Mouse (Mus musculus) hindbrain, embryonic 12.5 days (tissue): Measurements from ENCODE around the gene Rad51b. TPM values are rescaled to one million over a fixed set of nuclear protein-coding genes. Genes with fewer than 3 reads are reported as not detected.
A peak's percentile ranks its signal among the peaks of the same experiment; 100 is the strongest.

ENCODE experiments used
- ATAC-seq: fragments of 200-750 bp; cut with Nextera tagmentation; 2 replicates; pipeline ENCODE4 v1.8.0; 2017; ENCODE audit warnings: moderate TSS enrichment; ENCODE audit not compliant: low FRiP score
- H3K27ac ChIP-seq: fragments of 300-500 bp; sonication (generic); 2 replicates; pipeline ENCODE4 v1.5.1; 2016; ENCODE audit warnings: mild to moderate bottlenecking
- H3K27me3 ChIP-seq: fragments of 300-500 bp; sonication (generic); 2 replicates; pipeline ENCODE4 v1.6.1; 2016; ENCODE audit warnings: mild to moderate bottlenecking
- H3K36me3 ChIP-seq: fragments of 300-500 bp; sonication (generic); 2 replicates; pipeline ENCODE4 v1.6.1; 2016; ENCODE audit warnings: mild to moderate bottlenecking
- H3K4me1 ChIP-seq: fragments of 300-500 bp; sonication (generic); 2 replicates; pipeline ENCODE4 v1.6.1; 2016
- H3K4me2 ChIP-seq: fragments of 300-500 bp; sonication (generic); replicated peaks from 2 replicates; pipeline ENCODE4 v1.6.1; 2016; ENCODE audit warnings: mild to moderate bottlenecking
- H3K4me3 ChIP-seq: fragments of 300-500 bp; sonication (generic); 2 replicates; pipeline ENCODE4 v1.5.1; 2016; ENCODE audit warnings: mild to moderate bottlenecking
- H3K9ac ChIP-seq: fragments of 300-500 bp; sonication (generic); 2 replicates; pipeline ENCODE4 v1.6.1; 2016; ENCODE audit warnings: mild to moderate bottlenecking, moderate library complexity
- H3K9me3 ChIP-seq: fragments of 300-500 bp; sonication (generic); replicated peaks from 2 replicates; pipeline ENCODE4 v1.6.1; 2016; ENCODE audit warnings: mild to moderate bottlenecking
- WGBS: fragments of 180-500 bp; shearing (Covaris S2); methylation state at CpG from one replicate; pipeline ENCODE4 v1.1.7; 2016; 5-methylcytosine and 5-hydroxymethylcytosine counted together
- polyA plus RNA-seq: library from polyadenylated mRNA; unstranded; fragments of >200 nt; fragmentation: Nextera tagmentation; extraction: Ambion mirVana; gene quantifications from 2 replicates; pipeline ENCODE4 v1.2.1, GENCODE M21; 2016

Rad51b gene
- polyA plus RNA-seq, 1 experiment from 2014 or later: 5.2 TPM

DNA sequence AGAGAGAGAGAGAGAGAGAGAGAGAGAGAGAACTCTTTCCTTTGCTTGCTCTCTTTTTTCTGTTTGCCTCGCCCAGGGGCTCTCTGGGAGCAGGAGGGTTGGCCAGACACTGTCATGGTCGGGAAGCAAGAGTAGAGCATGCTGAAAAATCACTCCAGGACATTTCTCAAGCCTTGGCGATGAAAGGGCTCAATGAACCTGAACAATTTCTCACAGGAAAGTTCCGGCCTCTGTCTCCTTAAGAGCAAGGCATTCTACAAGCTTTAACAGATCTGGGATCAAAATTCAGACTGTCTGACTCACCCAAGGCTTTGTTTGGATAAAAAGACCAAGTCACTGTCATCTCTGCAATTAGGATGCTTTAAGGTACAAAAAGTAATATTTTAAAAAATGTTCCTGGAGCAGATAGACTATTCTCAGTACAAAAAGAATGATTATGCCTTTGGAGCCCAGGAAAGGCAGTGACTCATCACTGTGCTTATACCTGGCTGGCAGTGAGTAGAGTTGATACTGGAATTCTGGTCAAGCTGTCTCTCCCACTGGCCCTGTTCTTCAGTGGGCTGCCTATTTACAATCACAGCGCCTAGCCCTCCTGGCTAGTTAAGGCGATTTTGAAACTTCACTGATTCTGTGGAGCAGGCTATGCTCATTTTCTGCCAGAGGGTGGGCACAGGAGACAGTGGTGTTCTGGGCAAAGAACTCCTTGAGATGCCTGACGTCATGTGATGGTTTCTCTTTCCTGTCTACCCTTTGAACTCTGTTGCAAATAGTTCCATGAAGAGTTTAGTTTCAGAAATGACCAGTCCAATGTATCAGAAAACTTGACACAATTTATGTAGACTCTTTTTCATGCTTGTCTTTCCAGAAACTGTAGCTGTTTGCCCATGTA lies 352.0 kb downstream of the Rad51b start:
- WGBS: 42% methylated on average over 7 of the region's 7 CpGs
- H3K27ac ChIP-seq: no peak overlapping the region; the same call in 1 of the 2 replicates
- no peak overlapping the region for H3K9ac ChIP-seq
- no peak for ATAC-seq
- H3K36me3 ChIP-seq: no peaks in the 10 kb centered on the region
- H3K27me3 ChIP-seq: no peaks in the 10 kb centered on the region
- peaks cover 11% of the 10 kb centered on the region for H3K4me1 ChIP-seq
- H3K9me3 ChIP-seq: no peaks in the 10 kb centered on the region
- H3K4me2 ChIP-seq: no peak overlapping the region
- H3K4me3 ChIP-seq: no peak overlapping the region

DNA sequence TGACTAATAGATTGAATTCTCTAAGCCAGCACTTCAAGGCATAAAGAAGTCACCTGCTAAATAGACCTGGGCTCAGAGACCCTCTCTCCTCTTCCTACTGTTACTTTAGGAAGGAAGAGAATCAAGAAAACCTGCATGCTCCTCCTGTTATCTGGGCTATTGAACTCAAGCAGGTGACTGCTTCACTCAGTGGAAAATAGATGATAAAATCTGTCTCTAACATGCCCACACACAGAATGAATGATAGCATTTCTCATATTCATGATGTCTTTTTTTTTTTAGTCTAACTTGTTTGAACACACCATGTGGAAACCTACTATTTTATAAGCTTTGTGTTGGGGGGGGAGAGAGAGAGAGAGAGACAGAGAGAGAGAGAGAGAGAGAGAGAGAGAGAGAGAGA lies 352.7 kb downstream of the Rad51b start:
- Histone ChIP-seq H3K9ac (no peak overlapping the region), H3K4me1 (peaks cover 11% of the 10 kb centered on the region), H3K4me2 (no peak overlapping the region), H3K36me3 (no peaks in the 10 kb centered on the region), H3K27ac (no peak overlapping the region), H3K27me3 (no peaks in the 10 kb centered on the region), H3K9me3 (no peaks in the 10 kb centered on the region), H3K4me3 (no peak overlapping the region)
- ATAC-seq: no peak

DNA sequence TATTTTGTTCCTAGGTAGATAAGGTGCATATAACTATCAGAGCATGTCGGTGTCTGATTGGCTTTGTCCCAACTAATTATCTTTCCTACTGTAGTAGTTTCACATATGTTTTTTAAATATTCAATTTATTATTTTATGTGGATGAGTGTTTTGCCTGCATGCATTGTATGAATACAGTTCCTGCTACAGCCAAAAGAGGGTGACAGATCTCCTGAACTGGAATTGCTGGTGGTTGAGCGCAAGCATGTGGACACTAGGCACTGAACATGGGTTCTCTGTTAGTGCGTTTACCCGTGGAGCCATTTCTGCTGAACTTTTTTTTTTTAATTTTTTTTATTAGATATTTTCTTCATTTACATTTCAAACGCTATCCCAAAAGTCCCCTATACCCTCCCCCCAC lies 358.1 kb downstream of the Rad51b start:
- H3K9ac ChIP-seq: no peak overlapping the region
- H3K27me3 ChIP-seq: no peaks in the 10 kb centered on the region
- no peaks in the 10 kb centered on the region for H3K36me3 ChIP-seq
- H3K9me3 ChIP-seq: no peaks in the 10 kb centered on the region
- ATAC-seq: no peak
- WGBS: 99% methylated on average over 5 of the region's 5 CpGs
- no peaks in the 10 kb centered on the region for H3K4me1 ChIP-seq
- H3K4me2 ChIP-seq: no peak overlapping the region
- no peak overlapping the region for H3K4me3 ChIP-seq
- no peak overlapping the region for H3K27ac ChIP-seq

- WGBS: 92% methylated on average over 3 of the region's 3 CpGs
- H3K4me1 ChIP-seq: peaks cover 7% of the 10 kb centered on the region
- H3K36me3 ChIP-seq: no peaks in the 10 kb centered on the region
- ATAC-seq: no peak
- no peaks in the 10 kb centered on the region for H3K27me3 ChIP-seq
- H3K4me3 ChIP-seq: no peak overlapping the region
- H3K4me2 ChIP-seq: no peak overlapping the region
- H3K27ac ChIP-seq: no peak overlapping the region
- H3K9me3 ChIP-seq: no peaks in the 10 kb centered on the region
- H3K9ac ChIP-seq: no peak overlapping the region
Observed at GRCm38 (mm10) chr12:79658861-79659260, 361.8 kb downstream of the Rad51b start.

- H3K9me3 ChIP-seq: no peaks in the 10 kb centered on the region
- 18% methylated on average over 2 of the region's 2 CpGs for whole genome bisulfite sequencing
- no peak overlapping the region for H3K4me2 ChIP-seq
- H3K9ac ChIP-seq: no peak overlapping the region
- no peak overlapping the region for H3K4me3 ChIP-seq
- no peak for ATAC-seq
- peak overlapping the region; percentile 45; the same call in 1 of the 2 replicates for H3K27ac ChIP-seq
- H3K36me3 ChIP-seq: no peaks in the 10 kb centered on the region
- no peaks in the 10 kb centered on the region for H3K27me3 ChIP-seq
- peaks cover 7% of the 10 kb centered on the region for H3K4me1 ChIP-seq
Observed at GRCm38 (mm10) chr12:79661270-79661669, 364.2 kb downstream of the Rad51b start.

GRCm38 (mm10) chr12:79663131-79663892 lies 366.2 kb downstream of the Rad51b start:
- WGBS: 67% methylated on average over 10 of the region's 10 CpGs

DNA sequence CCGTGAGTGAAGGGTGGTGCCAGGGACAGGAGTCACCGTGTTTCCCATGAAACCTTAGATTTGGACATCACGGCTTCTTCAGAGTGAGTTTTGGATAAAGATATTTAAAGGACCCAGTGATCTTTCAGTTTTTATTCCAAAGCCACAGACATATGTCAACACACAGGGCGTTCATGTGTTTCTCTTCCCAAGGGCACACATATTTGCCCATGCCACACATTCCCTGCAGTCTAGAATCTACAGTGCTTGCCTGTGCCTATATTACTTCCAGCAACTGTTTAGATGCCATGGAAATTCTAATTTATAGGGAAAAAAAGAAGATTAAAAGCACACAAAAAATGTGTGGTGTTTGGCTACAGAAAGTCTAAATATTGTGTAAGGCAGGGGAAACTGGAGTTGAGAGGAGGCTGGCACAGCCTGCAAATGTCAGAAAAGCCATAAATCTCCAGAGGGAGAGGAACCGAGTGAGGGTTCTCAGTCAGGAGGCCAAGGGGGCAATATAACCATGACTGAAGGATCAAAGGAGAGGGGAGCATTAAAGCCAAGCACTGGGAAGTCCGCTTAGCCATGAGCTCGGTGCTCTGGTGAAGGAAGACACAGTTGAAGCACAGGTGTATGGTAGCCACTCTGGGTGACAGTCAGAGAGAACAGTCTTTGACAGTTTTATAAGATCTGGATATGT lies 367.0 kb downstream of the Rad51b start:
- ATAC-seq: no peak
- H3K9ac ChIP-seq: no peak overlapping the region
- 69% methylated on average over 7 of the region's 7 CpGs for WGBS

More at GRCm38 (mm10) chr12:79663131-79663892, 366.2 kb downstream of the Rad51b start:
- Histone ChIP-seq H3K4me3 (no peak overlapping the region), H3K9ac (no peak overlapping the region), H3K4me1 (peaks cover 7% of the 10 kb centered on the region), H3K27ac (no peak overlapping the region), H3K9me3 (no peaks in the 10 kb centered on the region), H3K4me2 (no peak overlapping the region), H3K27me3 (no peaks in the 10 kb centered on the region), H3K36me3 (no peaks in the 10 kb centered on the region)
- ATAC-seq: no peak

GRCm38 (mm10) chr12:79674846-79675439 lies 377.9 kb downstream of the Rad51b start:
- H3K4me2 ChIP-seq: no peak overlapping the region
- no peak overlapping the region for H3K9ac ChIP-seq
- 76% methylated on average over 11 of the region's 11 CpGs for WGBS
- H3K4me3 ChIP-seq: no peak overlapping the region
- H3K36me3 ChIP-seq: no peaks in the 10 kb centered on the region
- peak overlapping the region; percentile 37; the same call in 1 of the 2 replicates for H3K27ac ChIP-seq
- peaks cover 14% of the 10 kb centered on the region for H3K4me1 ChIP-seq
- ATAC-seq: no peak
- no peaks in the 10 kb centered on the region for H3K9me3 ChIP-seq
- H3K27me3 ChIP-seq: no peaks in the 10 kb centered on the region

More for the DNA sequence above, 367.0 kb downstream of the Rad51b start:
- Histone ChIP-seq H3K4me2 (no peak overlapping the region), H3K36me3 (no peaks in the 10 kb centered on the region), H3K27ac (no peak overlapping the region), H3K4me1 (peaks cover 7% of the 10 kb centered on the region), H3K9me3 (no peaks in the 10 kb centered on the region), H3K4me3 (no peak overlapping the region), H3K27me3 (no peaks in the 10 kb centered on the region)

DNA sequence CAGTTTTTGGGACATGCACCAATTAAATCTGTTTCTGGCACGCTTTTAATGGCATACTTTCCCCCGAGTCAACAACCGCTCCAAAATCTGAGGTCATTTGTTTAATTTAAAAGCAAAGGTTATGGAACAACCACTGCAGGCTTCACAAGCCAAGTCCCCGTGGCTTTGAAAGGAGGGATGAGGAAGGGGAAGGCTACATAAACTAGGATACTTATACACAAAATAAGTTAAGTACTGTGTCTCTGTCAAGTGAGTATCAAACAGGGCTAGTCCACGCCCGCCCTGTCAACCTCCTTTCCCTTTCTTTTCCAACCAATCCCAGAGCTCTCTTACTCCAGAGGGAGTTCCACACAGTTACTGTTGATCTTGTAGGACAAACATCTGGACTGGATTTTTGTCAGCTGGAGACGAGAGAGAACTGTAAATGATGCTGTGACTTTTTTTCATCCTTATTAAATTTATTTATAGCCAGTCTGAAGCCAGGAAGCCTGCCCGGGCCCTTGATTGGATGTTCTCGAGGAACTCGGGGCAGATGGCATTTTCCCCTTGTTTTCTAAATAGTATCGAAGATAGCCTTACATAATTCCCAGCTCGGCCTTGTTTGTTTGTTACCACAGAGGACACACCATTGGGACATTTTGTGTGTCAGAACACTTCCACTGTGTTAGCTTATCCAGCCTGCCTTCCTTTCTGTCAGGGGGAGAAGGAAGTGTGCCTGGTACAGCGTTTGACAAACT lies 378.5 kb downstream of the Rad51b start:
- Histone ChIP-seq H3K9ac (no peak overlapping the region), H3K4me2 (no peak overlapping the region), H3K36me3 (no peaks in the 10 kb centered on the region), H3K4me1 (peaks cover 20% of the 10 kb centered on the region), H3K4me3 (no peak overlapping the region), H3K27ac (peak overlapping the region; percentile 37), H3K9me3 (no peaks in the 10 kb centered on the region), H3K27me3 (no peaks in the 10 kb centered on the region)
- no peak for ATAC-seq
- WGBS: 71% methylated on average over 13 of the region's 13 CpGs

GRCm38 (mm10) chr12:79676251-79676650 lies 379.2 kb downstream of the Rad51b start:
- 87% methylated on average over 6 of the region's 6 CpGs for WGBS
- Histone ChIP-seq H3K36me3 (no peaks in the 10 kb centered on the region), H3K27ac (peak overlapping the region; percentile 37; the same call in 1 of the 2 replicates), H3K9ac (no peak overlapping the region), H3K4me3 (no peak overlapping the region), H3K4me2 (no peak overlapping the region), H3K9me3 (no peaks in the 10 kb centered on the region), H3K27me3 (no peaks in the 10 kb centered on the region), H3K4me1 (peaks cover 24% of the 10 kb centered on the region)
- ATAC-seq: no peak

- no peak overlapping the region for H3K4me3 ChIP-seq
- ATAC-seq: no peak
- WGBS: 86% methylated on average over 5 of the region's 5 CpGs
Observed at GRCm38 (mm10) chr12:79676896-79677295, 379.8 kb downstream of the Rad51b start.

More at GRCm38 (mm10) chr12:79676896-79677295, 379.8 kb downstream of the Rad51b start:
- Histone ChIP-seq H3K27ac (no peak overlapping the region), H3K27me3 (no peaks in the 10 kb centered on the region), H3K9ac (no peak overlapping the region), H3K9me3 (no peaks in the 10 kb centered on the region), H3K4me2 (no peak overlapping the region), H3K4me1 (peaks cover 24% of the 10 kb centered on the region), H3K36me3 (no peaks in the 10 kb centered on the region)
